ENCODE assay signal across 8 mouse cellular contexts in the genomic region with DNA sequence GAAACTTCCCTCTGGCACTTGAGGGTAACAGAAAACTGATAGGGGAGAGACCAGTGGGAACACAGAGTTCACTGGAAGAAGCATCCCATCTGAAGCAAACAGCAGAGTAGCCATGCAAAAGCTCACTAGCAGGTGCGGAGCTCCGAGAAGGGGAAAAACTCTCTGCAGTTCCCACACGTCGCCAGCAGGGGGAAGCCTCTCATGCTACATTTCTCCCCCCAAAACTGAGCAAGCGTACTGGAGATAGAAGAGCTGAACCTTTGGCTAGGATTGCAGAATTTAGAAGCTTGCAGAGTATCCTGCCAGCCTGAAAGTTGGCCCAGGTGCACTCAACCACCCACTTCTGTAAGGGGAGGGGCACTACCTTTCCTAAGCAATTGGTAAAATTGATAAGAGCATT. TPM values are rescaled to one million over a fixed set of nuclear protein-coding genes. Genes with fewer than 3 reads are reported as not detected.
A peak's percentile ranks its signal among the peaks of the same experiment; 100 is the strongest.
DNase-seq lines count a peak whose midpoint lies in the region; ATAC-seq and TF ChIP-seq lines count a peak whose summit lies in the region.

No protein-coding gene starts in this region.

- H3K4me3 ChIP-seq in heart, embryonic 11.5 days (ENCODE audit: low read depth, low read length), result no peak overlapping the region
- H3K4me3 ChIP-seq in liver, postnatal 0 days (ENCODE audit: low read depth, low read length), result no peak overlapping the region

- WGBS in heart, embryonic 11.5 days (ENCODE audit: insufficient replicate concordance), result 20% methylated on average over 5 of the region's 5 CpGs
- WGBS in liver, postnatal 0 days (ENCODE audit: insufficient replicate concordance), result 18% methylated on average over 5 of the region's 5 CpGs

- H3K4me1 ChIP-seq in heart, embryonic 11.5 days (ENCODE audit: control insufficient read depth, insufficient read depth, low read length), result no peaks in the 10 kb centered on the region
- H3K4me1 ChIP-seq in liver, postnatal 0 days (ENCODE audit: insufficient read depth), result no peaks in the 10 kb centered on the region

- no peak for ATAC-seq in heart, embryonic 11.5 days (replicated peaks; ENCODE audit: insufficient number of reproducible peaks, low FRiP score, low TSS enrichment)
- no peak for ATAC-seq in liver, postnatal 0 days

- peak; percentile 79 for TF ChIP-seq CTCF in liver, postnatal 0 days (IDR thresholded peaks at IDR 0.05; ENCODE audit: low read depth)

- no peaks in the 10 kb centered on the region for H3K36me3 ChIP-seq in heart, embryonic 11.5 days (ENCODE audit: control insufficient read depth, insufficient read depth, low read length)
- H3K36me3 ChIP-seq in liver, postnatal 0 days (replicated peaks; ENCODE audit: insufficient read depth, low read length), result no peaks in the 10 kb centered on the region

- no peak overlapping the region for H3K27ac ChIP-seq in heart, embryonic 11.5 days (ENCODE audit: low read depth, low read length)
- H3K27ac ChIP-seq in liver, postnatal 0 days (ENCODE audit: low read depth), result no peak overlapping the region

- H3K9ac ChIP-seq in heart, embryonic 11.5 days (ENCODE audit: low read depth, low read length), result no peak overlapping the region
- H3K9ac ChIP-seq in liver, postnatal 0 days (replicated peaks), result no peak overlapping the region

- H3K9me3 ChIP-seq in heart, embryonic 11.5 days (replicated peaks; ENCODE audit: control insufficient read depth, low read length), result no peaks in the 10 kb centered on the region
- no peaks in the 10 kb centered on the region for H3K9me3 ChIP-seq in liver, postnatal 0 days (ENCODE audit: low read length)

- H3K4me2 ChIP-seq in heart, embryonic 11.5 days, result peak overlapping the region; percentile 11
- no peak overlapping the region for H3K4me2 ChIP-seq in liver, postnatal 0 days (ENCODE audit: low read depth, low read length)

- DNase-seq in CD4-positive helper T cell, adult 2 months (ENCODE audit: low read depth, low spot score), result peak; percentile 53
- DNase-seq in ZHBTc4 (ENCODE audit: low read depth, low spot score), result peak; percentile 67
- DNase-seq in embryo, embryonic 10.5 days (ENCODE audit: low spot score), result peak; percentile 82
- DNase-seq in kidney, postnatal 25 days, result peak; percentile 65 to 75
- DNase-seq in liver, postnatal 0 days, result peak; percentile 67
- DNase-seq in right cerebral cortex, adult 2 months (ENCODE audit: low spot score in 2 of 2), result peak; percentile 76 to 80
- DNase-seq in urinary bladder, postnatal 4 days (ENCODE audit: low spot score in 2 of 2), result peak; percentile 22 to 71

- TF ChIP-seq EP300 in liver, postnatal 0 days (IDR thresholded peaks at IDR 0.05; ENCODE audit: low read depth), result no peak

- H3K27me3 ChIP-seq in heart, embryonic 11.5 days (ENCODE audit: control insufficient read depth, insufficient read depth, low read length), result peaks cover 12% of the 10 kb centered on the region
- peaks cover 18% of the 10 kb centered on the region; the same call in 1 of the 2 replicates for H3K27me3 ChIP-seq in liver, postnatal 0 days (ENCODE audit: insufficient read depth, low read length)

RNA-seq across cellular contexts. Expression of gene Apln, which starts 14.7 kb away (rescaled TPM):
- polyA plus RNA-seq in heart, embryonic 11.5 days (2014; fragmentation: Nextera tagmentation; extraction: Ambion mirVana), result 0.84 and 0.93 TPM in 2 replicates
- polyA plus RNA-seq in liver, postnatal 0 days (2015; fragmentation: Nextera tagmentation; extraction: Ambion mirVana), result 0.12 and 0.19 TPM in 2 replicates
